Mouse (Mus musculus) mouse embryonic stem cell (cell line): Measurements from ENCODE around the gene Fra10ac1.

ENCODE experiments used
- in situ Hi-C, 2 experiments: fragments of 300-500 bp; cut with MboI; formaldehyde crosslinking; loops; 1 replicate in 1 of 2; 3 replicates in 1 of 2; pipeline ENCODE4 v1.14.3; 2019 to 2020; ENCODE audit warnings: low sequenced_read_pairs in 2 of 2, low pct_unique_long_range_greater_than_20kb in 1 of 2, mixed read lengths in 1 of 2; ENCODE audit not compliant: unreplicated experiment in 1 of 2

Fra10ac1 gene

DNA sequence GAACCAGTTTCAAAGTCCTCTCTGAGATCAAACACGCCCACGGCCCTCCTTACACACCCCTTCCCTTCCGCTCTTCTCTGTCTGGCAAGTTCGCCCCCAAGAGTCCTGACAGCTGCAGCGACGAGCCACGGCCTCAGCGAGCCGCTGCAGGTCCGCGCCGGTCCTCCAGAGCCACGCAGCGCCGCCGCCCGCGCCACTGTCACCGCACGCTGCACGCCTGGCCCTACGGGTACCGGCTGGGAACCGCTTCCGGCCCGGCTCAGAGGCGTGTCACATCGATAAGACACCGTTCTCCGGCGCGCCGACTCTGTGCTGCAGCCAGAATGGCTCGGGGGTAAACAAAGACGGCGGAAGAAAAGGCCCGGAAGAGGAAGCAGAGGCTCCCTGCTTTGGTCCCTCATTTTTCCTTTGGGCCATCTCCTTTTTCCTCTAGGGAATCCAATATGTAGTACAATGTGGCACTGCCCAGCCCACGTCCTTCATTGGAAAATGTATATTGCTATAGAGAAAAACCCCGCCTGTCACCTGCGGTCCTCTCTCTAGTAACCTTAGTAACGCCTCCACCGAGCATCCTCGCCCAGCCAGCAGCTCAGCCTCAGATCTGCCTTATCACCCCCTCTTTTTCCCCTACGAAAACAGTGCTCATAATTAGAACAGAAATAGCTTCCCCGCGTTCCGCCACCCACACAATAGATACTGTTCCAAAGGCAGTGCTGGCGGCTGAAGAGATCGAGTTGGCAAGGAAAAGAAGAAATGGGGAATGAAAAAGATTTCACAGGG, at the start of gene Fra10ac1:
TSS of gene Fra10ac1 (minus strand) at position 252 of the 780 bp plus-strand sequence.
- in situ Hi-C loops = loop anchor here in 1 of 2 experiments (25.0 kb wide), 1 partner anchor 538 kb away; no protein-coding TSS in a partner anchor

DNA sequence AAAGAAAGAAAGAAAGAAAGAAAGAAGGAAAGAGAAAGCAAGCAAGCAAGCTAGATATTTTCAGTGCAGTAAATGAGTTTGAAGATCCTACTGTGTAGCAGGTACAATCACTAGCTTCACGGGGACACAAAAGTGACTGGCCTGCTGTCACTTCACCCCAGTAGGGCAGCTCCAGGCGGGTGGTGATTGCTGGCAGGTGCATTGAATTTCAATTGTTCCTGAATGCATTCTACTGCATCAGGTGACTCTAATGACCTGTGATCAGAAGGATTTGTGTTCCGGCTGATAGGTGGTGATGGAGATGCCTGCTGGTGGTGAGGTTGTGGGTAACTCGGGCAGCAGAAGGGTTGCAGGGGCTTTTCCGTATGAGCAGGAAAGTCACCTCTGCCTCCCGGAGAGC, 47.1 kb upstream of the Fra10ac1 start:
- in situ Hi-C loops = no loop called here

DNA sequence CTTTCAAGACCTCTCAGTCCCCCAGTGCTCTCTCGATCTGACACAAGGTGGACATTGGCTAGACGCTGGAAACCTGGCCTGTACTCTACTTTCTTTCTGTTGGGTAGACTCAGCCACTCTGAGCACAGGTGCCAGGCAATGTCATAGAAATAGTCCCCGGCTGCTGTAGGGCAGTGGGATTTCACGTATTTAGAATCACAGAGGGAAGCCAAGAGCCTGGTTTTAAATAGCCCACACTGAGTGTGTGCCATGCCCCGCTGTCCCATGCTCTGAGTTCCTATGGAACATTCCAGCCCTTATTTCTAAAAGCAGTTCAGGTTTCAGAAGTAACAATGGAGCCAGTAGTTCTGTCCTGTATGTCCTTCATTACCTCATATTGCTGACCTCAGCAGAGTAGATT, 43.5 kb upstream of the Fra10ac1 start:
- in situ Hi-C loops = no loop called here

DNA sequence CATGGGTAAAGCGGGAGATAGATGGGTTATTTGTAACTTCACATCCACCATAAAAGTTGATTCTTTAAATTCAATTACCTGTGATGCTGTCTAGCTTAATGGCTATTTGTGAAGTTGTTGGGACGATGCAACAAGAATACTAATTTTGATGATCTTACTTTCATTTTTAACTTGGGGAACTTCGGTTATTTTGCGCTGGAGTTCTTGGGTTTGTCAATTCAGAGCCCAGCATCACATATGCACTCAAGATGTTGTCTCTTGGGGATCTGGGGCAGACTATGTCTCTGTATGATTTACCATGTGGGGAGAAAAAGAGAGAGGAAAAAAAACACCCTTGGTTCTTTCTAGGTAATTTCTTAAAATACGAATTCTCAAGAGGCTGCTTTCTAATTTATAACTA, 41.8 kb upstream of the Fra10ac1 start:
- in situ Hi-C loops = no loop called here

DNA sequence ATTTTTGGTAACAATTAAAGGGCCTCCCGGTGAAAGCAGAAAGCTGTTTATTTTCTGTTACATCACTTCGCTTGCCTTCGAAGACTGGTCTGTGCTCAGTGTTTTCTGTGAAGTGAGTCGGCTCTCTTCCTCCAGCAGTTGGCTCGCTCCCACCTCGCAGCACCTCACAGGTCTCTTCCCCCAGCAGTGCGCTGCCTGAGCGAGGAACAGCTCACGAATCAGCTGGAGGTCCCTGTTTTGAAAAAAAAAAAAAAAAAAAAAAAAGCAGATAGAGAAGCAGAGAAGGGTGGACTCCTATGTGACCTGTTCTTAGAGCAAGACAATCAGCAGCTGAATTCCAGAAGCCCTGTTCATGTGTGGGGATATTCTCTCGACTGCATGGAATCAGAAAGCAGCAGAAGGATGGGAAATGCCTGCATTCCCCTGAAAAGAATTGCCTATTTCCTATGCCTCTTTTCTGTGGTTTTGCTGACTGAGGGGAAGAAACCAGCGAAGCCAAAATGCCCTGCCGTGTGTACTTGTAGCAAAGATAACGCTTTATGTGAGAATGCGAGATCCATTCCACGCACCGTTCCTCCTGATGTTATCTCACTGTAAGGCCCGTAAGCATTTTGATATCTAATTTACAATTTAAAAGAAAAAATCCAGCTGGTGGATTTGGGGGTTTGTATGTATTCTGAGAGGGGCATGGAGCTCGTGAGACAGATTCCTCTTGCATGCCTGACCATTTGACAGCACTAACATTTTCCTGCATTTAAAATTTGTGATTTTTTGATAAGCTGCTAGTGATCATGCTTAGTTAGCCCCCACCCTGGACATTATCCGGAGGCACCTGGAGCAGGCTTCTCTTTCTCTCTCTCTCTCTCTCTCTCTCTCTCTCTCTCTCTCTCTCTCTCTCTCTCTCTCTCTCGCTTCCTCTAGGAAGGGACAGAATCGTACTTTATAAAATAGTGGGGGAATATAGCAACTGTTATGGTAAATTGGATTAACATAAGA, 40.8 kb upstream of the Fra10ac1 start, which contains the start of gene Lgi1:
TSS of gene Lgi1 (plus strand) at position 32 of the 996 bp plus-strand sequence.
- in situ Hi-C loops = no loop called here

DNA sequence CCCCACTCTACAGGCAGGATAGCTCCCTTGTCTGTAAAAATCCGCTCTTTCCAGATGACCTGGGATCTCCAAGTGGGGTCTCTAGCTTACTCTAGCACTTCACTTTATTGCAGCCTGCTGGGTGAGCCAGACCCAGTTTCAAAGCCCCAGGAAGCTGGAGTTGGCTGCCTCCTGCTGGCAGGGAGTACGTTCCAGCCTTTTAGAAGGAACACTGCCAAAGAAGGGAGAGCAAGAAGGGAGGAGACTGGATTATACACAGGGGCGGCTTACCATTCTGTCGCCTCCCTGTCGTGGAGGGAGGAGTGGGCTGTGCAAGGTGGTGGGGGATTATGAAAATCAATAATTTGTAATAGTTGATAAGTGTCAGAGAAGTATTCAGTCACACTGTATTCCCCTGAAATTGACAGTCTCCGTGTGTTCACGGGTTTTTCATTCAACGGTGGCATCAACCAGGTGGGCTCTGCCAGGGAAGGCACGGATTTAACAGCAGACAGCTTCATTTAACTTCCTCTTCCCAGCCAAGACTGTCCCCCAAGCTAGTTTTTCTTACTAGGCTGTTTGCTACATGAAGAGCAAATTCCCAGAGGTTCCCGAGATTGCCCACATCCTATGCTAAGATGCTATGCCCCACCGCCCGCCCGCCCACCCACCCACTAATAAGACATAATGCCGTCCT, 40.0 kb upstream of the Fra10ac1 start:
- in situ Hi-C loops = no loop called here

DNA sequence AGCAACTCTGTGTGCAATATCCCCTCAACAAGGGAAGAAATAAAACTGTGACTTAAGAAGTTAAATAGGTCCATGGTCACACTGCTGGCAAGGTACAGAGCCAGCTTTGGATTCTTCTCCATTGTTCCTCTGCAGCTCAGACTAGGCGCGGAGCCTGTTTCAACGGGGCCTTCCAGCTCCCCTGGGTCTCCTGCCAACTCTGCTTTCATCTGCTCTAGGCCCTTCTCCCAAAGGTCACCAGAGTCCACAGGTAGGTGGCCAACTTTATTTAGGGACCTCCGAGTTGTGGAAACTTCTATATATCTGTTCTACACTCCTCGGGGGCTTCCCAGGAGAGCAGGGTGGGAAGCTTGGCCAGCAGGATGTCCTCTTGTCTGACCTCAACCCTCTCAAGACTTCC, 37.4 kb upstream of the Fra10ac1 start:
- in situ Hi-C loops = no loop called here

DNA sequence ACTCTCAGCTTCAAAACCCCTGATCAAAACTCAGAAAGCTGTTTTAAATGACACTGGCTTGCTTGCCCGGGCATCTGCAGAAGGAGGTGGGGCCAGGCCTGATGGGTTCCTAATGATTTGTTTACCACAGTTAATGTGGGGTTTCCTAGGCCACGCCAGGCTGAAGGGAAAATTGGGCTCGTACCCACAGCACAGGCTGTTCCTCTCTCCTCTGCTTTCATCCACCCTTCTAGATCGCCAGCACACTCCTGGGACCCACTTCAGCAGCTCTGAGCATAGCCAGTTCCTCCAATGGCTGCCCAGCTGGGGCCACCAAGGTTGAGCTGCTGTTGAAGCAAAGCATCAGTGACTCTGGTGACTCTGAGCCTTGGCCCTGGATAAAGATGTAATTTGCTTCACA, 36.4 kb upstream of the Fra10ac1 start:
- in situ Hi-C loops = no loop called here

DNA sequence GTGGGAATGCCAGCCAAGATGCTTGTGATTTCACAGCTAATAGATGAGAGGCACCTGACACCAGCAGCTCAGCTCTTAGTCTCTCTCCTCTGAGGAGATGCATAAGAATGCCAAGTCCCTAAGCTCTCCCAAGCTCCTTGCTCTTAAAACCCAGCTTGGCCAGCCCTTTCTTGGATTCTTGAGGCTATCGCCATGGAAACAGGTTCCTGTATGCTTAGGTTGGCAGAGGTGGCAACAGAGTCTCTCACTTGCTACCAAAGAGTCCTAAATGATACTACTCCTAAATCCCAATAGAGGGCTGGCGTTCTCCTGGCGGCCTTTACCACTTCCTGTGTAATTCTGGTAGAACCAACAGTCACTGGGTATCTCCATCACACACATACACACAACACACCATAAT, 35.5 kb upstream of the Fra10ac1 start:
- in situ Hi-C loops = loop anchor here in 1 of 2 experiments (10.0 kb wide), 1 partner anchor 95 kb away; no protein-coding TSS in a partner anchor

DNA sequence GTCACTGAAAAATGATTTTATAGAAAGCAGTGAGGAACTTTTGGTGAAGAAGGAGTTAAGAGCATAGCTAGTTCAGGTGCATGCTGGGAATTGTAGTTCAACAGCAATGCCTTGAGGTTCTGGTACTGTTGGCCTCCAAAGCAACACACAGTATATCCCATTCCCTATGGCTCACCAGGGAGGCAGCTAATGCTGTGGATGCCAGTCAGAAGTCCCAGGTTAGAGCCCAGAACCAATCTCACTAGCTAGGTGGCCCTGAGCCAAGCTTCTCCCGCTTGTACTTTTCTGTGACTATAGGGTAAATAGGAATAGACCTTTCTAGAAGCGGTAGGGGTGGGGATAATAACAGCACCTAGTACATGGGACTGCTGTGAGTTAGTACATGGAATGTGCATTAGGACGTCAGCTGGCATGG, 34.7 kb upstream of the Fra10ac1 start:
- in situ Hi-C loops = loop anchor here in 1 of 2 experiments (10.0 kb wide), 1 partner anchor 96 kb away; no protein-coding TSS in a partner anchor

DNA sequence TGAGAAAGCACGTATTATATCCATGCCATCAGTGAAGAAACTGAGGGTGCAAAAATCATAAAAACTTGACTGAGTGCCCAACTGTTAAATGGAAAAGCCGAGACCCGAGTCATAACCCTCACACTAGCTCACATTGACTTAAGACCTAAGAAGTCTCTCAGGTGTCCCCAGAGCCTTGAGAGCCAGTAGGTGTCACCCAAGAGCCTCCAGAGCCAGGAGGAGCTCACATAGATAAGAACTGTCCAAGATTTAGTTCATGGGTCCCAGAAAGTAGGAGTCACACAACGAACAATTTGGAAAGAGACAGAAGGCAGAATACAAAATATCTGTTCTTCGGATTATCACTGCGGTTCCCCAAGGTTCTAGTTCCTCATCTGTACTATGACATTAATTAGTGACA, 29.8 kb upstream of the Fra10ac1 start:
- in situ Hi-C loops = loop anchor here in 1 of 2 experiments (10.0 kb wide), 1 partner anchor 101 kb away; no protein-coding TSS in a partner anchor

DNA sequence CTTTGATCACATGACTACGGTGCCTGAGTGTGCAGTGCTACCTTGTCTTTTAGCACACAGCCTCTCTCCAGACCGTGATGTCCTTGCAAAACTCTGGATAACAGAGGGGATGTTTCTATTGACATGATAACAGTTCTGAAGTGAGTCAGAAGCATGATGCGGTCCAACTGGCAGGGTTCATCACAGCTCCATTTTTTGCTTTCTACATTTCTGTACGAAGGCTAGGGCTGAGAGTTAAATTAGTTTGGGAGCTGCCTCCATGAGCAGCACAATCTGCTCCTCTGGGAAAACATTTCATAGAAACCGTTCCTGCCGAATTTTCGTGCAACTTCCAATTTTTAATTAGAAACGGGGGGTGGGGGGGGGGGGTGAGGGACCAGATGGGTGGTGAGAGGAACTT, 25.7 kb upstream of the Fra10ac1 start:
- in situ Hi-C loops = loop anchor here in 1 of 2 experiments (10.0 kb wide), 1 partner anchor 105 kb away; no protein-coding TSS in a partner anchor

DNA sequence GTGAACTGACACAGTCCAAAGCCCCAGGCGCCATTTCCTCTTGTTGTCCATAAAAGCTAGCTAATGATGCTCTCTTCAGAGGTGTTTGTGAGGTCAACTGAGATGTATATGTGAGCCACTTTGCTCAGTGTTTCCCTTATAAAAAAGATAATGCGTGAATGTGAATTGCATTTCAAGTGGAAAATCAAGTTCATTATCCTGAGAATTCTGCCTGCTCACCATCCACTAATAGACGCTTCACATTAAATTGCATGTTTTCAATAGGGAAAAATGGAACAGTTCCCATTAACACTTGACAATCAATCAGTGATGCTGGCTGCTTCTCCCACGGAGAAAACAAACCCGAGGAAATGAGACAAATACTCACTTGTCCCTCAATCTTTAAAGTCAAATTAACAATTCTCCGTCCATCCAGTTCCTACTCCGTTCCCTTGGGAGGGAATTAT, 22.2 kb upstream of the Fra10ac1 start:
- in situ Hi-C loops = no loop called here

DNA sequence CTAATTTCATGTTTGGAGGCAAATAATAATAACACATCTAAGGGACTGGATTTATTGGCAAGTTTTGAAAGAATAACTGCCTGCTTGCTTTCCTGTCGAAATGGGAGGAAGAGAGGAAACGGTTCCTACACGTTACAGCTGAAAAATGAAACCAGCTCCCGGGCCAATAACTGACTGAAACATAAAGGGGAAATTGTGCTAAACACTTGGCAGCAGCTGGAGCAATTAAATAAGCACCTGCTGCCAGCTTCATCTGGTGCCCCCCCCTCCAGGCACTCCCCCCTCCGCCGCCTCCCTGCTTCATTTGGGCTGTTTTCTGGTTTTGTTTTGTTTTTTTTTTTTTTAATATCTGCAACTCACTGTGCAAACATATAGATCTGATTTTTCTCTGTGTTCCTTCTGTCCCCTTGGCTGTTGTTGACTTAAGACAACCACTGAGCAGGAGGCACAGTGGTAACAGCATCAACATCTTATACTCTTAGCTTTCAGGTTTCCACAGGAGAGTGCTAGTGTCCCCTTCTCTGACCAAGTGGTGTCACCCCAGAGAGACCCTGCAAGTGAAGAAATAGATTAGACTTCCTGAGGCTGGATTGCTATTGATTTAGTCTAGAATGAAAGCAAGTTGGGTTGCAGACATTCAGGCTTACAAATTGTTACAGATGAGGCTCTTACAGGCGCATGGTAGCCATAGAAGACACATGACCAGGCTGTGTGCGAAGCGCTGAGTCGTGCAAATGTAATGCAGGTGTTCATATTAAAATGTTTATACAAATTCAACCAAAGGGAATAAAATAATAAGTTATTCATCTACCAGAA, 21.6 kb upstream of the Fra10ac1 start:
- in situ Hi-C loops = no loop called here

DNA sequence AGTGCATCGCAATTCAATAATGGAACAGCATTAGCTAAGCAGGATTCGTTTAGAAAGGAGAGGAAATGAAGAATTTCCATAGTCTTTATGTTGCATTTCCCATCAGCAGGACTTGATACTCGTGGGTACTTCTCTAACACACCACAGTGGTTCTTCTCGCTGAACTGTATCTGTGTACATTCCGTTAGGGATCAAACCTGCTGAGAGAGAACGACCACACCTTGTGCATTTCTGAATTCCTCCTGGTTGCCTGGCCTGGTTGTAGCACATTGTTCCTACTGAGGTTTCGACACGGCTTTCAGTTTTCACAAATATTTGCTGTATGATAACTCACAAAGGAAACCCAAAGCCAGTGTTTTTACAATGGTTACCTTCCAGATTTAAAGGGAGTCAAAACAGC, 20.8 kb upstream of the Fra10ac1 start:
- in situ Hi-C loops = no loop called here

DNA sequence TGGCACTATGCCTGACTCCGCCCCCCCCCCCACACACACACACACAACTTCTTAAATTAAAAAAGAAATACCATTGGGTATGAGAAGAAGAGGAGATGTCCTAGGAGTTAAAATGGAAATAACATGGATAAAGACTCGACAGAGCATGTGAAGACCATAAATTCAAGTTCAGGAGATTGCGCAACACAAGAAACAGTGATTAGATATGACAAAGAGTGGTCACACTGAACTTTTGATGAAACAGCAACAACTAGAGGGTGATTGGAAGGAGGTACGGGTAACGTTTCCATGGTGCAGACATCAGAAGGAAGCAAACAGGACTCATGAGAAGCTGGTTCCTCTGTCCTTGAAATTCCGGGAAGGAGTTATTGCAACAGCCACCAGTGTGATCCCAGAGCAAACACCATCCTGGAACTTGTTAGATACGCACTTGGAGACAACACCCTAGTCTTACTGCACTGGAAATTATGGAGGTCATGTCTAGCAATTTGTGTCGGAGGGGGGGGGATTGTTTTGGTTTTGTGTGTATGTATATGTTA, 18.4 kb upstream of the Fra10ac1 start:
- in situ Hi-C loops = no loop called here

DNA sequence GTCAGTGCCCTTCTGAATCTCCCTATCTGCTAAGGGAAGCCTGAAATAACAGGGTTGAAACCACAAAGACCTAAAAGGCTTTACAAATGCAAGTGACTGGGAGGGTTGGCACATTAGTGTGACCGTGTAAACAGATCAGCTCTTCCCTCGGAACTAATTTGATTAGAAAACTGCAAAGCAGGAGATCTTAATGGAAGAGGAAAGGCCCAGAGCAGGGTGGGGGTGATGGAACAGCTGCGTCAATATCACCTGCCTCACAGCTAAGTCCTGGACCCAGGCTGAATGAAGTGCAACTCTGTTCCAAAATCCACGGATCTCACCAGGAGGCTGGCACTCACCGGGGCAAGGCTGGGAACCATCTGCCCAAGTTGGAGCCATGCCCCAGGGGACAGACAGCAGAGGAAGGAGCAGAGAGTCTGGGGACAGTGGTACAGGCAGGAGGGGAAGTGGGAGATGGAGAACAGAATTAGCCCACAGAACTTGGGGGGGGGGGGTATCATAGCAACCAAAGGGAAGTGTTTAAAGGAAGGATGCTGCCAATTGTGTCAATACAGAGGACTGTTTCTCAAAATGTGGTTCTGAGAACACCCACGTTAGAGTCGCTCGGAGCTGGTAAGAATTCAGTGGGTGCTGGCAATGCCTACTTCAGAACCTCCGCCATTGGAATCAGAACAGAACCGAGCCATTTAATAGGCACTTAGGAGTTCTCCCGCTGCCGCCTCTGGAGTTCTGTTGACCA, 14.4 kb upstream of the Fra10ac1 start:
- in situ Hi-C loops = loop anchor here in 1 of 2 experiments (10.0 kb wide), 2 partner anchors 106 to 176 kb away; no protein-coding TSS in a partner anchor
